Mouse (Mus musculus) MEL (cell line): ENCODE results near the gene Ndufv2. TPM values are rescaled to one million over a fixed set of nuclear protein-coding genes. Genes with fewer than 3 reads are reported as not detected.

Experiments
- DNase-seq: peaks from one replicate; pipeline ENCODE4 v3.0.0; 2011; ENCODE audit warnings: low read depth, low spot score
- H3K27ac ChIP-seq: 2 replicates; pipeline ENCODE4 v1.5.1; 2012; ENCODE audit warnings: low read depth, mild to moderate bottlenecking, control low read depth, low read length, moderate library complexity; ENCODE audit not compliant: control insufficient read depth
- H3K27me3 ChIP-seq, 2 experiments: fragments of 150-350 bp in 1 of 2; sonication (generic) in 1 of 2; 2 replicates each; pipeline ENCODE4 v1.6.1; 2012; ENCODE audit warnings: low read length in 2 of 2, mild to moderate bottlenecking in 2 of 2, improper control_type of control experiment in 1 of 2, moderate library complexity in 1 of 2; ENCODE audit not compliant: insufficient read depth in 2 of 2, control insufficient read depth in 1 of 2
- H3K36me3 ChIP-seq, 2 experiments: 2 replicates each; pipeline ENCODE4 v1.6.1; 2012 to 2014; ENCODE audit warnings: low read length in 2 of 2, improper control_type of control experiment in 1 of 2, inconsistent platforms in 1 of 2, mild to moderate bottlenecking in 1 of 2; ENCODE audit not compliant: insufficient read depth in 2 of 2, control insufficient read depth in 1 of 2
- H3K4me1 ChIP-seq, 2 experiments: fragments of 150-350 bp in 1 of 2; sonication (generic) in 1 of 2; 2 replicates each; pipeline ENCODE4 v1.6.1; 2012; ENCODE audit warnings: low read length in 2 of 2, improper control_type of control experiment in 1 of 2, mild to moderate bottlenecking in 1 of 2; ENCODE audit not compliant: insufficient read depth in 2 of 2, control insufficient read depth in 1 of 2
- H3K4me3 ChIP-seq, 2 experiments: fragments of 150-350 bp in 1 of 2; sonication (generic) in 1 of 2; 2 replicates each; pipeline ENCODE4 v1.5.1; 2012; ENCODE audit warnings: low read depth in 2 of 2, low read length in 2 of 2, mild to moderate bottlenecking in 2 of 2, moderate library complexity in 2 of 2, control low read depth in 1 of 2, improper control_type of control experiment in 1 of 2; ENCODE audit not compliant: control insufficient read depth in 1 of 2, insufficient read depth in 1 of 2
- H3K79me2 ChIP-seq: 2 replicates; pipeline ENCODE4 v1.6.1; 2012; ENCODE audit warnings: mild to moderate bottlenecking, low read length, moderate library complexity; ENCODE audit not compliant: control insufficient read depth, poor library complexity, insufficient read depth
- H3K9ac ChIP-seq: 2 replicates; pipeline ENCODE4 v1.6.1; 2012; ENCODE audit warnings: low read depth, mild to moderate bottlenecking, control low read depth, low read length, moderate library complexity; ENCODE audit not compliant: control insufficient read depth, poor library complexity, severe bottlenecking
- H3K9me3 ChIP-seq: fragments of 150-350 bp; sonication (generic); replicated peaks from 2 replicates; pipeline ENCODE4 v1.6.1; 2012; ENCODE audit warnings: mild to moderate bottlenecking, low read length, improper control_type of control experiment, moderate library complexity; ENCODE audit not compliant: insufficient read depth
- CHD2 ChIP-seq: IDR thresholded peaks from 2 replicates; pipeline ENCODE4 v1.6.1; 2011; ENCODE audit warnings: low read length, improper control_type of control experiment
- ELF1 ChIP-seq: IDR thresholded peaks from 2 replicates; pipeline ENCODE4 v1.6.1; 2014; ENCODE audit warnings: low read depth, mild to moderate bottlenecking, inconsistent platforms, low read length, improper control_type of control experiment, moderate library complexity
- ETS1 ChIP-seq: IDR thresholded peaks from 2 replicates; pipeline ENCODE4 v1.6.1; 2012; ENCODE audit warnings: low read depth, mild to moderate bottlenecking, inconsistent platforms, low read length, improper control_type of control experiment, moderate library complexity
- HCFC1 ChIP-seq: IDR thresholded peaks from 2 replicates; pipeline ENCODE4 v1.6.1; 2012; ENCODE audit warnings: low read depth, mild to moderate bottlenecking, inconsistent platforms, low read length, improper control_type of control experiment, moderate library complexity
- JUND ChIP-seq: IDR thresholded peaks from 2 replicates; pipeline ENCODE4 v1.6.1; 2011; ENCODE audit warnings: low read depth, mild to moderate bottlenecking, improper control_type of control experiment, low read length
- KAT2A ChIP-seq: conservative IDR thresholded peaks from 2 replicates; pipeline ENCODE4 v1.6.1; 2012; ENCODE audit warnings: low read depth, low read length, improper control_type of control experiment, inconsistent platforms
- MAX ChIP-seq: IDR thresholded peaks from 2 replicates; pipeline ENCODE4 v1.6.1; 2011; ENCODE audit warnings: low read length, improper control_type of control experiment
- MAZ ChIP-seq: IDR thresholded peaks from 2 replicates; pipeline ENCODE4 v1.6.1; 2012; ENCODE audit warnings: low read depth, mild to moderate bottlenecking, inconsistent platforms, low read length, improper control_type of control experiment
- MEF2A ChIP-seq: IDR thresholded peaks from 2 replicates; pipeline ENCODE4 v1.6.1; 2014; ENCODE audit warnings: low read depth, mild to moderate bottlenecking, inconsistent platforms, low read length, improper control_type of control experiment; ENCODE audit not compliant: poor library complexity, insufficient replicate concordance, severe bottlenecking; ENCODE audit errors: extremely low read depth
- MXI1 ChIP-seq: IDR thresholded peaks from 2 replicates; pipeline ENCODE4 v1.6.1; 2011; ENCODE audit warnings: mild to moderate bottlenecking, low read depth, low read length, improper control_type of control experiment
- MYB ChIP-seq: IDR thresholded peaks from 2 replicates; pipeline ENCODE4 v1.6.1; 2011; ENCODE audit warnings: mild to moderate bottlenecking, low read depth, low read length, improper control_type of control experiment
- MYC ChIP-seq: IDR thresholded peaks from 2 replicates; pipeline ENCODE4 v1.6.1; 2011; ENCODE audit warnings: low read depth, mild to moderate bottlenecking, low read length, improper control_type of control experiment, moderate library complexity
- NELFE ChIP-seq: IDR thresholded peaks from 2 replicates; pipeline ENCODE4 v1.6.1; 2011; ENCODE audit warnings: low read depth, low read length, improper control_type of control experiment
- POLR2A ChIP-seq, 2 experiments: IDR thresholded peaks; 2 replicates each; pipeline ENCODE4 v1.6.1; 2011 to 2012; ENCODE audit warnings: low read length in 2 of 2, mild to moderate bottlenecking in 2 of 2, control low read depth in 1 of 2, improper control_type of control experiment in 1 of 2, low read depth in 1 of 2, moderate library complexity in 1 of 2; ENCODE audit not compliant: control insufficient read depth in 1 of 2, insufficient read depth in 1 of 2, poor library complexity in 1 of 2
- POLR2AphosphoS2 ChIP-seq: IDR thresholded peaks from 2 replicates; pipeline ENCODE4 v1.6.1; 2011; ENCODE audit warnings: low read length, improper control_type of control experiment
- RCOR1 ChIP-seq: IDR thresholded peaks from 2 replicates; pipeline ENCODE4 v1.6.1; 2012; ENCODE audit warnings: low read depth, mild to moderate bottlenecking, inconsistent platforms, low read length, improper control_type of control experiment
- SMC3 ChIP-seq: IDR thresholded peaks from 2 replicates; pipeline ENCODE4 v1.6.1; 2011; ENCODE audit warnings: low read depth, low read length, improper control_type of control experiment
- TBP ChIP-seq: IDR thresholded peaks from 2 replicates; pipeline ENCODE4 v1.8.0; 2011; ENCODE audit warnings: low read depth, low read length, improper control_type of control experiment
- TCF12 ChIP-seq: IDR thresholded peaks from 2 replicates; pipeline ENCODE4 v1.6.1; 2014; ENCODE audit warnings: low read depth, mild to moderate bottlenecking, inconsistent platforms, low read length, improper control_type of control experiment, moderate library complexity
- UBTF ChIP-seq: IDR thresholded peaks from 2 replicates; pipeline ENCODE4 v1.6.1; 2012; ENCODE audit warnings: low read depth, mild to moderate bottlenecking, inconsistent platforms, low read length, improper control_type of control experiment, moderate library complexity, borderline replicate concordance; ENCODE audit not compliant: insufficient read depth
- polyA plus RNA-seq, 2 experiments: library from polyadenylated mRNA; stranded (reverse) in 1 of 2; unstranded in 1 of 2; fragments of >175 nt in 1 of 2; fragments of >200 nt in 1 of 2; gene quantifications; 2 replicates each; pipeline versions ENCODE4 v1.2.1 to v1.2.4; 2012; ENCODE audit warnings: low replicate concordance in 2 of 2, low read depth in 1 of 2; ENCODE audit not compliant: insufficient read length in 2 of 2, insufficient read depth in 1 of 2, missing spikeins in 1 of 2
- total RNA-seq: library from RNA; depleted of rRNA; stranded (reverse); fragments of 300-350 nt; gene quantifications from 2 replicates; pipeline ENCODE4 v1.2.3, GENCODE M21; 2012

Ndufv2 gene
- total and polyA plus RNA-seq, 3 experiments, result 169 to 178 TPM; not detected in 1

DNA sequence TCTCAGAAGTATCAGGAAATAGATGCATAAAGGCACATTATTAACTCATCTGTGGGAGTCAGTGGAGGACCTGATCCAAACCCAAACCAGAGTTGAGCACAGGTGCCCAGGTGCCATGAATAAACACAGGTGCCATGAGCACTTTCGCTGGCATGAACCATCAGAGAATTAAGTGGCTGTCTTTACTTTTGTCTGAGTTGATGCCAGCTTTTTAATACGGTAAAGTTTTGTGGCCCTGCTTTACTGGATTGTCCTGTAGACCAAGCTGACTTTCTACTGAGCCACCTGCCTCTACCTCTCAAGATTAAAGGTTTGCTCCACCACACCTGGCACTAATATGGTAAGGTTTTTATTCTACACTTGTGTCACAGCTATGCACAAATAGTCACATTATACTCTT is 9.3 kb downstream of the Ndufv2 start:
- H3K9me3 ChIP-seq, result no peaks in the 10 kb centered on the region
- H3K79me2 ChIP-seq, result peaks cover 30% of the 10 kb centered on the region
- H3K4me3 ChIP-seq, result no peak overlapping the region
- H3K9ac ChIP-seq, result no peak overlapping the region
- peaks cover 7 to 29% of the 10 kb centered on the region in 2 experiments for H3K36me3 ChIP-seq
- DNase-seq, result no peak
- no peak for TF ChIP-seq MEF2A
- TF ChIP-seq ETS1, result no peak
- TF ChIP-seq NELFE, result no peak
- TF ChIP-seq MYC, result no peak
- no peak for TF ChIP-seq SMC3
- no peak for TF ChIP-seq HCFC1
- TF ChIP-seq KAT2A, result no peak
- no peak for TF ChIP-seq JUND
- TF ChIP-seq RCOR1, result no peak
- no peak for TF ChIP-seq MYB
- TF ChIP-seq MAZ, result no peak
- TF ChIP-seq CHD2, result no peak
- TF ChIP-seq, all 39 proteins: peak for 0
- Histone ChIP-seq H3K27ac (no peak overlapping the region), H3K4me1 (peaks cover 0 to 3% of the 10 kb centered on the region in 2 experiments; a peak in 2 of 4 replicates), H3K27me3 (no peaks in the 10 kb centered on the region)

DNA sequence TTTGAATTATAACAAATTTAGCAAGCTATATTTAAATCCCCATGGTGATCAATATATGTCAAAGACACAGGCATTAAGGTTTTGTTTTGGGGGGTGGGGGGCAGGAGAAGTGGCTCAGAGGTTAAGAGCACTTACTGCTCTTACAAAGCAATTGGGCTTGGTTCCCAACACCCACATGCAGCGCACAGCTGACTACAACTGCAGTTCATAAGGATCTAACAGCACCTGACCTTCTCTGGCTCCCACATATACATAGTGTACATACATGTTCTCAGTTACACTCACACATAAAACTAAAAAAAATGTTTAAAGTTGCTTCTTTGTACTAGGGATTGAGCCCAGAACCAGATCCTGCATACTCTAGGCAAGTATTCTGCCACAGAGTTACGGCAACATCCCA is 10.0 kb downstream of the Ndufv2 start:
- DNase-seq, result no peak
- Histone ChIP-seq H3K27ac (no peak overlapping the region), H3K27me3 (no peaks in the 10 kb centered on the region), H3K4me1 (no peaks in the 10 kb centered on the region), H3K9ac (no peak overlapping the region), H3K9me3 (no peaks in the 10 kb centered on the region), H3K4me3 (no peak overlapping the region), H3K36me3 (peaks cover 3 to 33% of the 10 kb centered on the region in 2 experiments; a peak in 3 of 4 replicates), H3K79me2 (peaks cover 26% of the 10 kb centered on the region)
- no peak for TF ChIP-seq MXI1
- no peak for TF ChIP-seq SMC3
- no peak for TF ChIP-seq UBTF
- TF ChIP-seq ELF1, result no peak
- TF ChIP-seq POLR2A (IDR thresholded peaks at IDR 0.05; ENCODE audit: control insufficient read depth in 1 of 2, insufficient read depth in 1 of 2, low read depth in 1 of 2, low read length in 2 of 2, poor library complexity in 1 of 2), result no peak
- TF ChIP-seq MEF2A, result no peak
- no peak for TF ChIP-seq MYC

DNA sequence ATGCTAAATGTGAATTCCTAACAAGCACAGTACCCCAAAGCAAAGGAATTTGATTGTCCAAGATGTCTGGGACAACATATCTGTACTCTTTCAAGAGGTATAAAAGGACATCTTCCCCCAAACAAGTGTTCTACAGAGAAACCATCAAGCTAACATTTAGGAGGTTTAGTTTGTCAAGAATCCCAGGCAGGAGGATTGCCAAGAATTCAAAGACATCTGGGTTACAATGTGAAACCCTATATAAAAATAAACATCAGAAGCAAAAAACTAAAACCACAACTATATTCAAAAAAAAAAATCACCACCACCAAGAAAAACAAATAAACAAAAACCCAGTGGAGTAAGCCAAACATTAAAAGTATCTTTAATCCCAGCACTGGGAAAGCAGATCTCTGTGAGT is 11.1 kb downstream of the Ndufv2 start:
- Histone ChIP-seq H3K79me2 (peaks cover 17% of the 10 kb centered on the region), H3K36me3 (peaks cover 2 to 37% of the 10 kb centered on the region in 2 experiments), H3K4me1 (no peaks in the 10 kb centered on the region; a peak in 1 of 4 replicates), H3K4me3 (no peak overlapping the region), H3K27ac (no peak overlapping the region), H3K9ac (no peak overlapping the region), H3K27me3 (no peaks in the 10 kb centered on the region), H3K9me3 (no peaks in the 10 kb centered on the region)
- DNase-seq, result no peak
- TF ChIP-seq TCF12 (no peak), TBP (no peak), POLR2AphosphoS2 (no peak), ELF1 (no peak), MAX (no peak), MEF2A (no peak)
